Mouse (Mus musculus) neural tube, embryonic 13.5 days (tissue): Measurements from ENCODE around the gene Tceal1. TPM values are rescaled to one million over a fixed set of nuclear protein-coding genes. Genes with fewer than 3 reads are reported as not detected.
"Not testable (repeated sequence)": the region's sequence is repeated elsewhere in the genome, so short reads cannot be mapped to it uniquely, and the experiment has no call there.

Source experiments
- ATAC-seq: fragments of 200-750 bp; cut with Nextera tagmentation; 2 replicates; pipeline ENCODE4 v1.8.0; 2017; ENCODE audit warnings: low read depth, mild to moderate bottlenecking, moderate TSS enrichment, moderate library complexity
- H3K27ac ChIP-seq: fragments of 300-500 bp; sonication (generic); replicated peaks from 2 replicates; pipeline ENCODE4 v1.5.1; 2015; ENCODE audit warnings: moderate library complexity, mild to moderate bottlenecking, inconsistent platforms
- H3K27me3 ChIP-seq: fragments of 300-500 bp; sonication (generic); 2 replicates; pipeline ENCODE4 v1.6.1; 2015; ENCODE audit warnings: mild to moderate bottlenecking, inconsistent platforms
- H3K36me3 ChIP-seq: fragments of 300-500 bp; sonication (generic); 2 replicates; pipeline ENCODE4 v1.6.1; 2015; ENCODE audit warnings: mild to moderate bottlenecking, inconsistent platforms
- H3K4me1 ChIP-seq: fragments of 300-500 bp; sonication (generic); replicated peaks from 2 replicates; pipeline ENCODE4 v1.6.1; 2015; ENCODE audit warnings: inconsistent platforms
- H3K4me2 ChIP-seq: fragments of 300-500 bp; sonication (generic); 2 replicates; pipeline ENCODE4 v1.6.1; 2015; ENCODE audit warnings: inconsistent platforms, mild to moderate bottlenecking, moderate library complexity
- H3K4me3 ChIP-seq: fragments of 300-500 bp; sonication (generic); 2 replicates; pipeline ENCODE4 v1.5.1; 2015; ENCODE audit warnings: mild to moderate bottlenecking, inconsistent platforms
- H3K9ac ChIP-seq: fragments of 300-500 bp; sonication (generic); 2 replicates; pipeline ENCODE4 v1.6.1; 2015; ENCODE audit warnings: moderate library complexity, mild to moderate bottlenecking, inconsistent platforms
- H3K9me3 ChIP-seq: fragments of 300-500 bp; sonication (generic); 2 replicates; pipeline ENCODE4 v1.6.1; 2016; ENCODE audit warnings: inconsistent platforms
- WGBS: fragments of 180-500 bp; shearing (Covaris S2); methylation state at CpG from one replicate; pipeline ENCODE4 v1.1.7; 2015; 5-methylcytosine and 5-hydroxymethylcytosine counted together
- polyA plus RNA-seq: library from polyadenylated mRNA; unstranded; fragments of >200 nt; fragmentation: Nextera tagmentation; extraction: Ambion mirVana; gene quantifications from 2 replicates; pipeline ENCODE4 v1.2.1, GENCODE M21; 2015

Gene Tceal1
- 18.2 and 18.9 TPM in 2 replicates for polyA plus RNA-seq

DNA sequence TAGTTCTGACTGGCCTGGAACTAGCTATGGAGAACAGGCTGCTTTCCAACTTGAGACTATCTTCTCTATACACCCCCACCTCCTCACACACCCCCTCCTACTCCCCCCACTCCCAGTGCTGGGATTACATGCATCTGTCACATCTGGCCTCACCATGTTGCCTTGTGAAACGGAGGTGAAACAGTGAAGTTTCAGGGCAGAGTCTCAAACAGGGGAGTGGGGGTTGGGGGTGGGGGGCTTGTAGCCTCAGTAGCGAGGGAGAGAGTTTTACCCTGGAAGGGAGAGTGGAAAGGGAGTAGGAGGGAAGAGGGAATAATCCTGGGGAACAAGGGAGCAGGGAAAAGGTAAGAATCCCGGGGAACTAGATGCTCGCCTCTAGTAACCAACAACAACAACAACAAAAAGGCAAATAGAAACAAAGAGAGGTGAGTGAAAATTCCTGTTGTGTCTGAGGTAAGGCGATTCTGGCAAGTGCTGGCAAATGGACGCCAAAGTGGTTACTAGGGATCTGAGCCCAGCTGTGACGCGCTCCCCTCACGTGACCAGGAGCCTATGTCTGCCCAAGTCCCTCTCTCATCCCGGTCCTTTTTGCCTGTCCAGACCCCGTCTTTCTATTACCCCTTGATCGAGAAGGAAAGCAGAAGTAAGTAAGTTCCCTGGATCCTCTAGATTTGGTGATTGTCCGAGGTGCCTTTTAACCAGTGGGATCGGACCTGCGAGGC lies at the start of gene Tceal1:
Gene Tceal1, plus strand, starts transcription at position 537 of the 722 bp plus-strand sequence.
- Histone ChIP-seq H3K9me3 (no peaks in the 10 kb centered on the region), H3K4me2 (peak within 1 kb of the TSS; percentile 63), H3K27me3 (peaks cover 2% of the 10 kb centered on the region; the same call in 1 of the 2 replicates), H3K9ac (peak within 1 kb of the TSS; percentile 79), H3K36me3 (no peaks in the 10 kb centered on the region), H3K4me1 (no peaks in the 10 kb centered on the region; the same call in 1 of the 2 replicates), H3K4me3 (peak within 1 kb of the TSS; percentile 50), H3K27ac (peak within 1 kb of the TSS; percentile 92)
- ATAC-seq = peak; percentile 97
- WGBS = 18% methylated on average over 15 of the region's 15 CpGs

DNA sequence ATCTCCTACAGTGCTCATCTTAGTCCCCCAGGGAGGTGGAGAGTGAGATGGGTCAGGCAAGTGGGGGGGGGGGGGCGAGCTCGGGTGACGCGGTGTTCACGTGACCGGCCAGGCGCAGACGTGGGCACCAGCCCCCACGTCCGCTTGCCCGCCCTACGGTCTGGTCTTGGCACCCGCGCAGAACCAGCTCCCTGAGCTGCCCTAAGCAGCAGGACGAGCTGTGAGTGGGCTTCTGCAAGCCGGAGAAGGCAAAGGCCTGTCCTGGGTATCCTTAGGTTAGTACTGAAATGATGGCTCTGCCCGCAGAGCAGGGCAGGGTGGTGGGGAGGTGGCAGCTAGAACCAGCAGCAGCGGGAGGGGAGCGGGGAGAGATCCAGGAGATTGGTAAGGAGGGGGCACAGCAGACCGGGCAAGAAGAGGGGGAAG lies 41.5 kb upstream of the Tceal1 start:
- WGBS = 13% methylated on average over 13 of the region's 20 CpGs
- Histone ChIP-seq H3K9me3 (no peaks in the 10 kb centered on the region), H3K27me3 (peaks cover 6% of the 10 kb centered on the region; the same call in 1 of the 2 replicates), H3K4me1 (no peaks in the 10 kb centered on the region), H3K36me3 (no peaks in the 10 kb centered on the region), H3K27ac (no peak overlapping the region), H3K4me3 (peak overlapping the region; percentile 49), H3K9ac (peak overlapping the region; percentile 72), H3K4me2 (peak overlapping the region; percentile 66)
- peak; percentile 90 for ATAC-seq

DNA sequence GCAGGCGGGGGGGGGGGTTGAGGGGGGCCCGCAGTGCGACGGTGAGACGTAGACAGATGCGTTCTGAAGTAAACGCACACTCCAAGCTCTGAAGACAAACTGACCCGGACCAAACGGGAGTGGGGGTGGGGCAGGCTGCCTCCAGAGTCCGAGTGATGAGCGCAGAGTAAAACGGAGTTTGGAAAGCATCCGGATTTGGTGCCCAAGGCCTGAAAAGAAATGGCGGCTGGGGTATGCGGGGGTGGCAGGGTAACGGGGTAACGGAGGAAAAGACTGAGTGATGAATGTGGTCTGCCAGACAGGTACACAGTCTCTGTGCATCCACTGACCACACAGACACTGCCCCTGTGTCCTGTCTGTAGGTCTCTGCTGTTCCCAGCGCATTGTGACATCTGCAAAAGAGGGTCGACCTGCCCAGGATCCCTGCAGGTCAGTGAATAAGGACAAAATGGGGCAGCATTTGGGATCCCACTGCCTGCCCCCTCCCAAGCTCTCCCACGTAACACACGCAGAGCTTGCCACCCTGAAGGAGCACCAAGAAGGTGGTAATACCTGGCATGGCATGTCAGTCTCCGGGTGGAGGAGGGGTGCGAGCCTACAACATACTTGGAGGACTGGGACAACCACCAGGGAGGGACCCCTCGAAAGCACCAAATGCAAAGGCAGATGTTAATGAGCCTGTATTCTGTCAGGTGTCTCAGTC lies 40.9 kb upstream of the Tceal1 start:
- peak overlapping the region; percentile 66 for H3K4me2 ChIP-seq
- H3K4me3 ChIP-seq = peak overlapping the region; percentile 49
- H3K9ac ChIP-seq = peak overlapping the region; percentile 72
- not testable (repeated sequence) for H3K27me3 ChIP-seq, H3K27ac ChIP-seq, H3K4me1 ChIP-seq, H3K36me3 ChIP-seq, H3K9me3 ChIP-seq
- 26% methylated on average over 23 of the region's 24 CpGs for WGBS
- peak; percentile 76 for ATAC-seq

DNA sequence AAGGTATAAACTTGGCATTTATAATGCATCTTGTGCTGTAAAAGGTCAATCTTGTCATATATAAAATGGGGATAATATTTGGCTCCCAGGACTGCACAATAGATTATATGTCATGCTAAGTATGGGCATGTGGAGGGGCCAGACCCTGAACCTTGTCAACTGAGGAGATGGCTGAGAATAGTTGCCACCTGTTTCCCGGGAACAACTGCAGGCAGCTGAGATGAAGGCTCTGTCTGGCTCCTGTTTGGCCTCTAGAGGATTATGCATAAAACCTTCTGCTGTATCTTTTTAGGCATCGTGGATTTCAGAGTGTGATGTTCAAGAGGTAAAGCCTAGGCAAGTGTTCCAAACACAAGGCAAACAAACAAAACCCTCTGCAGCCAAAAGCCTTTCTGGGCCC lies 39.0 kb upstream of the Tceal1 start:
- 72% methylated on average over 2 of the region's 2 CpGs for WGBS
- Histone ChIP-seq H3K4me2 (no peak overlapping the region), H3K27ac (no peak overlapping the region), H3K27me3 (peaks cover 6% of the 10 kb centered on the region; the same call in 1 of the 2 replicates), H3K9ac (no peak overlapping the region), H3K4me3 (no peak overlapping the region), H3K36me3 (no peaks in the 10 kb centered on the region), H3K4me1 (no peaks in the 10 kb centered on the region), H3K9me3 (no peaks in the 10 kb centered on the region)
- no peak for ATAC-seq

DNA sequence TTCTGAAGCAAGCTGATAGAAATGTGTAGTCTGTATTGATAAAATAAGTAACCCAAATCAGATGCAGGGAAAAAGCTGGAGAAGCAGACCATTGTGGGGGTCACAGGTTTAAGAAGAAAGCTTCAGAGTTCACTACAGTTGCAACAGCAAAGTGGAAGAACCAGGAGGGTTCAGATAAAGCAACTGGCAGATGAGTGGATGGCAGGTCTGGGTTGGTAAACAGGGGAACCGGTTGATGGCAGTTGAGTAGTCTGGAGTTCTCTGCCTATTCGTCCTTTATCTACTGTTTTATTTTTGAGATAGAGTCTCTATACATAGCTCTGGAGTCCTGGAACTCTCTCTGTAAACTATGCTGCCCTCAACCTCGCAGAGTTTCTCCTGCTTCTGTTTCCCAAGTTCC lies 26.8 kb upstream of the Tceal1 start:
- Histone ChIP-seq H3K4me1 (no peaks in the 10 kb centered on the region), H3K27ac (no peak overlapping the region), H3K36me3 (no peaks in the 10 kb centered on the region), H3K4me3 (no peak overlapping the region), H3K4me2 (no peak overlapping the region), H3K27me3 (no peaks in the 10 kb centered on the region), H3K9ac (no peak overlapping the region), H3K9me3 (no peaks in the 10 kb centered on the region)
- no peak for ATAC-seq
- 67% methylated on average over 3 of the region's 3 CpGs for WGBS

DNA sequence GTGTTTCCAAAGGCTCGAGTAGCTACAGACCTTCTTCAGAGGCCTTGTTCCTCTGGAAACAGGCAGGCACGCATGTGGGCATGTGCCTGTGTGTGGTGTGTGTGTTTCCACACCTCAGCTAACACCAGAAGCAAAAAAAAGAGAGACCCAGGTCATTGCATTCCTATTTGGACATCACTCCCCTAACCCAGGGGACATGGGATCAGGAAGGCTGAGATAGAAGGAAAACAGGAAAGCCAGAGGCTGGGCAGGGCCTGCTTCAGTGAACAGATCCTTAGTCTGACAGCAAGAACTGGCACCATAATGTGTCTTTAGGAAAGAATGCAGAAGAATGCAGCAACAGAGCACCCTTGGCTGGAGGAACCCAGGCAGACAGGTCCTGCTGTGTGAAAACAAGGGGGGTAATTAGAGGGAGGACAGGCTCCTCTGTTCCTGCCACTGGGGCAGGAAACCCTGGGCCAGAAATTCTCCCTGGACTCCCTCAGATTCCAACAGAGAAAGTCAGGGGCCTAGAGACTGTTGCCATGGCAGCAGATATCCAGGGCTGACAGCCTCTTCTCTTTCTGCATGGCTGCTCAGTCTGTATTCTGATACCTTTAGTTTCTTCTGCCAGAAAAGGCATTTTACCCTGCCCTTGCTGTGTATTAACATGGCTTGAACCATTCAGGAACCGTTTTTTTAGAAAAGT lies 16.0 kb upstream of the Tceal1 start:
- not testable (repeated sequence) for H3K9me3 ChIP-seq, H3K4me3 ChIP-seq, H3K27me3 ChIP-seq, H3K9ac ChIP-seq, H3K4me1 ChIP-seq, H3K4me2 ChIP-seq, H3K36me3 ChIP-seq
- 30% methylated on average over 2 of the region's 3 CpGs for WGBS
- H3K27ac ChIP-seq = peak overlapping the region; percentile 69
- ATAC-seq = peak; percentile 87

DNA sequence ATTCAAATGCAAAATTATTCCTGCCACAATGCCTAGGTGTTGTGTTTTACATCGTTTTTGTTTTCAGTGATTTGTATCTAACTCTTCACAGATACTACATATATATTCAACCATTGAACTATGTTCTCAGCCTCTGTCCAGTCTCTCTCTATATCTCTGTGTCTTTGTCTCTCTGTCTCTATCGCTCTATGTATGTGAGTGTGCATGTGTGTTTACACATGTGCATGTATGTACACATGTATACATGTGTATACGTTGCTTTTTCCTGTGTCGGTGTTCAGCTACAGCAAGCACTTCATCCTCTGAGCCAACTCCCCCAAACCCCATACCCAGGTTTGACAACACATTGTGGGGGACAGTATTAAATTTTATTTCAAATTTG lies 15.5 kb upstream of the Tceal1 start:
- Histone ChIP-seq H3K36me3 (no peaks in the 10 kb centered on the region), H3K4me2 (no peak overlapping the region), H3K4me3 (no peak overlapping the region), H3K27me3 (no peaks in the 10 kb centered on the region), H3K9ac (no peak overlapping the region), H3K4me1 (no peaks in the 10 kb centered on the region), H3K9me3 (no peaks in the 10 kb centered on the region), H3K27ac (0 out of 2 replicates have a peak overlapping the region, but pooled peaks have one; percentile 23)
- WGBS = 74% methylated on average over 4 of the region's 4 CpGs
- no peak for ATAC-seq

DNA sequence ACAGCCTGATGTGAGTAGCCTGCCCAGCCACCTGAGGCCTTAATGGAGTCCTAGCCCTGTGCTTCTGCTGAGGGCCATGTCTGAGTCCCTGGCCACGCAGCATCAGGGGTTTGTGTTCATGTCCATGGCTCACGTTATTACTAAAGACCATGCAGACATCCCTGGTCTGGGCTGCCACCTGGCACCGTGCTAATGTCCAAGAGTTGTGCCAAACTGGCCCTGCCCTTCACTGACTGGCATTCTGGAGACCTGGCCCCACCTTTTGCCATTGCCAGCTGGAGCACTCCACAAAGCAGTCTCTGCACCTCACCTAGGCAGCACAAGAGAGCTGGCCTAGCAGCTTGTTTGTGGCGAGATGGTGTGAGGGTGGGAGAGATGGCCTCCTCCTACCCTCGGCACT lies 14.6 kb upstream of the Tceal1 start:
- ATAC-seq = no peak
- H3K4me3 ChIP-seq = no peak overlapping the region
- H3K4me2 ChIP-seq = no peak overlapping the region
- no peaks in the 10 kb centered on the region for H3K27me3 ChIP-seq
- WGBS = 79% methylated on average over 5 of the region's 5 CpGs
- no peak overlapping the region for H3K9ac ChIP-seq
- H3K27ac ChIP-seq = no peak overlapping the region
- H3K4me1 ChIP-seq = no peaks in the 10 kb centered on the region
- no peaks in the 10 kb centered on the region for H3K36me3 ChIP-seq
- no peaks in the 10 kb centered on the region for H3K9me3 ChIP-seq

DNA sequence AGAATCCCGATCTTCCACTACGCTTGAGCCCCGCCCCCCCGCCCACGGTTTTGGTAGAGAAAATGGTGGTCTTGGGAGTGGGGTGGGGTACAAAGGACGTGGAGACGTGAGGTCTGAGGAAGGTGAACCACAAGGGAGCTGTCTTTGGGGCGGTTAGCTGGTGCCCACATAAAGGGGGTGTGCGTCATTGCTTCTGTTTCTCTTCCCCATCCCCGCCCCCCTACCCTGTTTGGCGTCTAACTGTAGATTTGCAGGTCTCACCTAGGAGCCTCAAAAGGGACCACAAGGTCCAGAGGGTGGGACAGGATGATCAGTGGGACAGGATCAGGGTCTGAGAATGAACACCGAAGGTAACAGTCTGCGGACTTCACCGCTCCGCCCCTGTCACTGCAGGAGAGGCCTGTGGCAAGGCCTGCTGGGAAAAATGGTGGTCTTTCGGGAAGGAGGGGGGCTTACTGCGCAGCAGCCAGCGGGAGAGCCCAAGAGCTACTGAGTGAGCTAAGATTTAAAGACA lies 443 bp downstream of the Tceal1 start:
- peaks cover 3% of the 10 kb centered on the region; the same call in 1 of the 2 replicates for H3K27me3 ChIP-seq
- peak overlapping the region; percentile 92 for H3K27ac ChIP-seq
- no peaks in the 10 kb centered on the region for H3K9me3 ChIP-seq
- H3K4me1 ChIP-seq = no peaks in the 10 kb centered on the region; the same call in 1 of the 2 replicates
- 13% methylated on average over 18 of the region's 18 CpGs for WGBS
- H3K36me3 ChIP-seq = no peaks in the 10 kb centered on the region
- H3K4me2 ChIP-seq = peak overlapping the region; percentile 63
- peak overlapping the region; percentile 50 for H3K4me3 ChIP-seq
- ATAC-seq = peak; percentile 95
- peak overlapping the region; percentile 79 for H3K9ac ChIP-seq

DNA sequence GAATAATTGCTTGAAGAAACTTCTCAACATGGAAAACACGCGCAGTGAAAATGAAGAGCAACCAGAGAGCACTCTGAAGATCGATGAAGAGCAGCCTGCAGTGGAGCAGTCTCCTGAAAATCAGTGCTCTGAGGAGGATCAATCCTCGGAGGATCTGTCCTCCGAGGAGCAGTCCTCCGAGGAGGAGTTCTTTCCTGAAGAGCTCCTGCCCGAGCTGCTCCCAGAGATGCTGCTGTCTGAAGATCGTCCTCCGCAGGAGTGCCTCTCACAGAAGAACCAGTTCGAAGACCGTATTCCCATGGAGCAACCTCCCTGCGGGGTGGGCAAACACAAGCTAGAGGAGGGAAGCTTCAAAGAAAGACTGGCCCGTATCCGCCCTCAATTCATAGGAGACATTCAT lies 1.0 kb downstream of the Tceal1 start:
- peak overlapping the region; percentile 92 for H3K27ac ChIP-seq
- H3K36me3 ChIP-seq = no peaks in the 10 kb centered on the region
- peak overlapping the region; percentile 79 for H3K9ac ChIP-seq
- H3K4me2 ChIP-seq = peak overlapping the region; percentile 63
- peaks cover 7% of the 10 kb centered on the region for H3K27me3 ChIP-seq
- H3K4me1 ChIP-seq = no peaks in the 10 kb centered on the region; the same call in 1 of the 2 replicates
- WGBS = 23% methylated on average over 14 of the region's 14 CpGs
- H3K9me3 ChIP-seq = no peaks in the 10 kb centered on the region
- peak overlapping the region; percentile 50 for H3K4me3 ChIP-seq
- ATAC-seq = peak; percentile 37

DNA sequence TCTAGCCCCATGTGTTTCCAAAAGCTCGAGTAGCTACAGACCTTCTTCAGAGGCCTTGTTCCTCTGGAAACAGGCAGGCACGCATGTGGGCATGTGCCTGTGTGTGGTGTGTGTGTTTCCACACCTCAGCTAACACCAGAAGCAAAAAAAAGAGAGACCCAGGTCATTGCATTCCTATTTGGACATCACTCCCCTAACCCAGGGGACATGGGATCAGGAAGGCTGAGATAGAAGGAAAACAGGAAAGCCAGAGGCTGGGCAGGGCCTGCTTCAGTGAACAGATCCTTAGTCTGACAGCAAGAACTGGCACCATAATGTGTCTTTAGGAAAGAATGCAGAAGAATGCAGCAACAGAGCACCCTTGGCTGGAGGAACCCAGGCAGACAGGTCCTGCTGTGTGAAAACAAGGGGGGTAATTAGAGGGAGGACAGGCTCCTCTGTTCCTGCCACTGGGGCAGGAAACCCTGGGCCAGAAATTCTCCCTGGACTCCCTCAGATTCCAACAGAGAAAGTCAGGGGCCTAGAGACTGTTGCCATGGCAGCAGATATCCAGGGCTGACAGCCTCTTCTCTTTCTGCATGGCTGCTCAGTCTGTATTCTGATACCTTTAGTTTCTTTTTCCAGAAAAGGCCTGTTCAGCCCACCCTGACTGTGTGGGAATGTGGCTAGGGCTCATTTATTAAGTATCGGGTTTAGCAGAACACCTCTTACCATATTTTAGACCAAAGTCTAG lies 7.1 kb downstream of the Tceal1 start:
- not testable (repeated sequence) for H3K4me3 ChIP-seq, H3K9ac ChIP-seq, H3K9me3 ChIP-seq, H3K36me3 ChIP-seq, H3K4me1 ChIP-seq, H3K4me2 ChIP-seq
- Histone ChIP-seq H3K27ac (0 out of 2 replicates have a peak overlapping the region, but pooled peaks have one; percentile 18), H3K27me3 (peaks cover 13% of the 10 kb centered on the region)
- 61% methylated on average over 3 of the region's 3 CpGs for whole genome bisulfite sequencing
- peak; percentile 92 for ATAC-seq
